Mouse (Mus musculus) midbrain, postnatal 0 days (tissue): Measurements from ENCODE around the gene Magi2. TPM values are rescaled to one million over a fixed set of nuclear protein-coding genes. Genes with fewer than 3 reads are reported as not detected.

Source experiments
- ATAC-seq: fragments of 200-750 bp; cut with Nextera tagmentation; 2 replicates; pipeline ENCODE4 v1.8.0; 2017; ENCODE audit warnings: moderate number of reproducible peaks, mild to moderate bottlenecking, moderate TSS enrichment, moderate library complexity; ENCODE audit not compliant: low FRiP score
- DNase-seq: peaks from one replicate; pipeline ENCODE4 v3.0.0-alpha.2; 2015; ENCODE audit warnings: low spot score
- H3K27ac ChIP-seq: fragments of 300-500 bp; sonication (generic); 2 replicates; pipeline ENCODE4 v1.5.1; 2014; ENCODE audit warnings: low read depth, mild to moderate bottlenecking, low read length, mixed read lengths
- H3K27me3 ChIP-seq: fragments of 300-500 bp; sonication (generic); 2 replicates; pipeline ENCODE4 v1.6.1; 2014; ENCODE audit warnings: low read length, control low read depth, mixed read lengths; ENCODE audit not compliant: insufficient read depth
- H3K36me3 ChIP-seq: fragments of 300-500 bp; sonication (generic); 2 replicates; pipeline ENCODE4 v1.6.1; 2014; ENCODE audit warnings: low read length, control low read depth, mixed read lengths; ENCODE audit not compliant: insufficient read depth
- H3K4me1 ChIP-seq: fragments of 300-500 bp; sonication (generic); 2 replicates; pipeline ENCODE4 v1.6.1; 2014; ENCODE audit warnings: mild to moderate bottlenecking, control low read depth, antibody characterized with exemption, low read length, mixed read lengths; ENCODE audit not compliant: insufficient read depth
- H3K4me2 ChIP-seq: fragments of 300-500 bp; sonication (generic); 2 replicates; pipeline ENCODE4 v1.6.1; 2014; ENCODE audit warnings: low read depth, mild to moderate bottlenecking, low read length, mixed read lengths; ENCODE audit not compliant: poor library complexity, severe bottlenecking
- H3K4me3 ChIP-seq: fragments of 300-500 bp; sonication (generic); 2 replicates; pipeline ENCODE4 v1.5.1; 2014; ENCODE audit warnings: low read depth, mild to moderate bottlenecking, low read length, moderate library complexity
- H3K9ac ChIP-seq: fragments of 300-500 bp; sonication (generic); replicated peaks from 2 replicates; pipeline ENCODE4 v1.6.1; 2014; ENCODE audit warnings: mild to moderate bottlenecking, low read length, moderate library complexity, mixed read lengths; ENCODE audit not compliant: poor library complexity, severe bottlenecking
- H3K9me3 ChIP-seq: fragments of 300-500 bp; sonication (generic); 2 replicates; pipeline ENCODE4 v1.6.1; 2016; ENCODE audit warnings: low read length, control low read depth
- CTCF ChIP-seq: IDR thresholded peaks from 2 replicates; pipeline ENCODE4 v1.5.1; 2016; ENCODE audit warnings: antibody characterized with exemption, mild to moderate bottlenecking
- WGBS: fragments of 180-500 bp; shearing (Covaris S2); extraction: QIAGEN DNeasy Blood & Tissue Kit; methylation state at CpG from one replicate; pipeline ENCODE4 v1.1.7; 2014; 5-methylcytosine and 5-hydroxymethylcytosine counted together
- polyA plus RNA-seq: library from polyadenylated mRNA; unstranded; fragments of >200 nt; fragmentation: Nextera tagmentation; extraction: Ambion mirVana; gene quantifications from 2 replicates; pipeline ENCODE4 v1.2.1, GENCODE M21; 2015
- total RNA-seq: library from RNA; depleted of rRNA; stranded (reverse); fragments of >200 nt; gene quantifications from 2 replicates; pipeline ENCODE4 v1.2.3, GENCODE M21; 2014

Magi2 gene
- total and polyA plus RNA-seq, 2 experiments from 2014 or later, result 20.0 to 59.3 TPM

GRCm38 (mm10) chr5:20606497-20606896 lies 1379.7 kb downstream of the Magi2 start:
- H3K9me3 ChIP-seq, result no peaks in the 10 kb centered on the region
- no peak overlapping the region for H3K4me2 ChIP-seq
- no peaks in the 10 kb centered on the region for H3K4me1 ChIP-seq
- H3K9ac ChIP-seq, result no peak overlapping the region
- ATAC-seq, result no peak
- H3K27ac ChIP-seq, result no peak overlapping the region
- peaks cover 19% of the 10 kb centered on the region for H3K36me3 ChIP-seq
- H3K4me3 ChIP-seq, result no peak overlapping the region
- WGBS, result 68% methylated on average over 5 of the region's 5 CpGs
- no peaks in the 10 kb centered on the region for H3K27me3 ChIP-seq
- no peak for DNase-seq
- TF ChIP-seq CTCF, result no peak

GRCm38 (mm10) chr5:20607503-20607902 lies 1380.7 kb downstream of the Magi2 start:
- no peak for ATAC-seq
- Histone ChIP-seq H3K27me3 (no peaks in the 10 kb centered on the region), H3K4me1 (no peaks in the 10 kb centered on the region), H3K4me3 (no peak overlapping the region), H3K4me2 (no peak overlapping the region), H3K9ac (no peak overlapping the region), H3K9me3 (no peaks in the 10 kb centered on the region), H3K27ac (no peak overlapping the region), H3K36me3 (peaks cover 17% of the 10 kb centered on the region; the same call in 1 of the 2 replicates)
- WGBS, result 74% methylated on average over 1 of the region's 1 CpGs
- no peak for DNase-seq
- no peak for TF ChIP-seq CTCF

- 86% methylated on average over 12 of the region's 12 CpGs for WGBS
- ATAC-seq (no peak), DNase-seq (no peak)
These were observed 1382.5 kb downstream of the Magi2 start for GRCm38 (mm10) chr5:20609206-20609935.

GRCm38 (mm10) chr5:20610640-20611039 lies 1383.8 kb downstream of the Magi2 start:
- WGBS, result 95% methylated on average over 2 of the region's 2 CpGs
- H3K4me1 ChIP-seq, result no peaks in the 10 kb centered on the region
- no peak for TF ChIP-seq CTCF

More at GRCm38 (mm10) chr5:20609206-20609935, 1382.5 kb downstream of the Magi2 start:
- no peak for TF ChIP-seq CTCF
- Histone ChIP-seq H3K36me3 (peaks cover 11% of the 10 kb centered on the region; the same call in 1 of the 2 replicates), H3K27ac (no peak overlapping the region), H3K27me3 (no peaks in the 10 kb centered on the region), H3K4me1 (no peaks in the 10 kb centered on the region), H3K4me3 (no peak overlapping the region), H3K9ac (no peak overlapping the region), H3K9me3 (no peaks in the 10 kb centered on the region), H3K4me2 (no peak overlapping the region)

GRCm38 (mm10) chr5:20612616-20613015 lies 1385.8 kb downstream of the Magi2 start:
- Histone ChIP-seq H3K27ac (no peak overlapping the region), H3K4me3 (no peak overlapping the region), H3K4me2 (no peak overlapping the region), H3K9ac (no peak overlapping the region), H3K27me3 (no peaks in the 10 kb centered on the region), H3K9me3 (no peaks in the 10 kb centered on the region), H3K36me3 (peaks cover 11% of the 10 kb centered on the region; the same call in 1 of the 2 replicates), H3K4me1 (no peaks in the 10 kb centered on the region)
- 96% methylated on average over 9 of the region's 9 CpGs for WGBS
- TF ChIP-seq CTCF, result no peak
- no peak for ATAC-seq
- no peak for DNase-seq

More at GRCm38 (mm10) chr5:20610640-20611039, 1383.8 kb downstream of the Magi2 start:
- Histone ChIP-seq H3K36me3 (peaks cover 11% of the 10 kb centered on the region; the same call in 1 of the 2 replicates), H3K27me3 (no peaks in the 10 kb centered on the region), H3K4me3 (no peak overlapping the region), H3K9ac (no peak overlapping the region), H3K9me3 (no peaks in the 10 kb centered on the region), H3K4me2 (no peak overlapping the region), H3K27ac (no peak overlapping the region)
- ATAC-seq (no peak), DNase-seq (no peak)

GRCm38 (mm10) chr5:20614891-20615290 lies 1388.1 kb downstream of the Magi2 start:
- Histone ChIP-seq H3K9me3 (no peaks in the 10 kb centered on the region), H3K27ac (no peak overlapping the region), H3K36me3 (peaks cover 6% of the 10 kb centered on the region; the same call in 1 of the 2 replicates), H3K4me1 (no peaks in the 10 kb centered on the region), H3K9ac (no peak overlapping the region), H3K4me2 (no peak overlapping the region), H3K4me3 (no peak overlapping the region), H3K27me3 (no peaks in the 10 kb centered on the region)
- TF ChIP-seq CTCF, result no peak
- 91% methylated on average over 4 of the region's 4 CpGs for WGBS
- ATAC-seq, result no peak
- DNase-seq, result no peak
